Mouse (Mus musculus): ENCODE measurements at regions not wholly inside any gene's neighbourhood (a gene's known extent, or its start where the extent isn't known, plus 50 kb on each side); places are given as distances from the start of the nearest gene placed in this dataset.

DNA sequence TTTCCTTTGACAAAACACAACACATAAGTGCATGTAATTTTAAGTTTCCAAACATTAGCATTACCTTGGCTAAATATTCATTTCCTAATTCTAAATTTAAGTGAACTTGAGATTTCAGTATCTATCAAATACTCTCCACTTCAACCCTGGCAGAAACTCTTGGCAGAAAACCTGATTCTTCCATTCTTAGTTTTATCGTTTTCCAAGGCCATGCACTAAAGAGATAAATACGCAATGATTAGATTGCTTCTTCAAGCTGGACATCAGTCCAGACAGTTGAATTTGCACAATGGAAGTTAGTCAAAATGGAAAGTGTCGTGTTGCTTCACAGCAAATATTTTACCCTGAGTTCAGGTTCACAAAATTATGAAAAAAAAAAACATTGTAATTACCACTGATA is 1223.4 kb upstream of the Flrt2 start:
- TF ChIP-seq CTCF (IDR thresholded peaks at IDR 0.05; ENCODE audit: borderline replicate concordance, insufficient read depth, low read depth, low read length) (no peak), POLR2A (IDR thresholded peaks at IDR 0.05; ENCODE audit: borderline replicate concordance, insufficient read depth, low read length) (no peak)

All from cerebellum, adult 2 months (tissue).